Mouse (Mus musculus) colon, adult 2 months (tissue): ENCODE data around the gene Tmem204. TPM values are rescaled to one million over a fixed set of nuclear protein-coding genes. Genes with fewer than 3 reads are reported as not detected.

Experiments
- polyA plus RNA-seq: library from polyadenylated mRNA; depleted of rRNA; stranded (reverse); fragments of >200 nt; gene quantifications from 2 replicates; pipeline ENCODE4 v1.2.3, GENCODE M21; 2012; rRNA removed

Tmem204 gene
- polyA plus RNA-seq, result 22.1 and 24.6 TPM in 2 replicates

GRCm38 (mm10) chr17:25083444-25083931, at the start of gene Tmem204:
Tmem204 (minus strand) TSS chr17:25083591.

GRCm38 (mm10) chr17:25120406-25120805, 37.0 kb upstream of the Tmem204 start, which contains the start of gene Ptx4:
Ptx4 (plus strand) TSS chr17:25120760.

GRCm38 (mm10) chr17:25115664-25116432, 32.5 kb upstream of the Tmem204 start, which contains the start of gene Telo2:
Telo2 (minus strand) TSS chr17:25115967.

GRCm38 (mm10) chr17:25015655-25016291, 67.6 kb downstream of the Tmem204 start, which contains the start of the genes Cramp1l and Ift140:
Cramp1l (minus strand) TSS chr17:25015788.
Ift140 (plus strand) TSS chr17:25016085.

Other genes starting within 250 kb of the Tmem204 start
- gene Hagh, start 243.4 kb downstream of the Tmem204 start, polyA plus RNA-seq, result 165 and 180 TPM in 2 replicates
- 34.9 and 43.1 TPM in 2 replicates for gene Fahd1, start 233.2 kb downstream of the Tmem204 start, polyA plus RNA-seq
- gene Igfals, start 217.6 kb downstream of the Tmem204 start, polyA plus RNA-seq, result 4.1 and 4.8 TPM in 2 replicates
- gene Nubp2, start 197.2 kb downstream of the Tmem204 start, polyA plus RNA-seq, result 28.4 and 29.3 TPM in 2 replicates
- 112 and 128 TPM in 2 replicates for gene Spsb3, start 196.9 kb downstream of the Tmem204 start, polyA plus RNA-seq
- gene Eme2, start 188.5 kb downstream of the Tmem204 start, polyA plus RNA-seq, result 40.2 and 43.2 TPM in 2 replicates
- 233 and 246 TPM in 2 replicates for gene Mrps34, start 188.5 kb downstream of the Tmem204 start, polyA plus RNA-seq
- gene Nme3, start 187.1 kb downstream of the Tmem204 start, polyA plus RNA-seq, result 66.8 and 90.4 TPM in 2 replicates
- gene Mapk8ip3, start 146.6 kb downstream of the Tmem204 start, polyA plus RNA-seq, result 75.9 and 79.6 TPM in 2 replicates
- gene Jpt2, start 122.9 kb downstream of the Tmem204 start, polyA plus RNA-seq, result 11.4 and 19.2 TPM in 2 replicates
- 13.7 and 13.8 TPM in 2 replicates for gene Cramp1l, start 67.8 kb downstream of the Tmem204 start, polyA plus RNA-seq
- 9.6 and 10.6 TPM in 2 replicates for gene Ift140, start 67.5 kb downstream of the Tmem204 start, polyA plus RNA-seq
- gene Telo2, start 32.4 kb upstream of the Tmem204 start, polyA plus RNA-seq, result 14.7 and 16.1 TPM in 2 replicates
- gene Ptx4, start 37.2 kb upstream of the Tmem204 start, polyA plus RNA-seq, result 0.13 and 0.14 TPM in 2 replicates
- gene Clcn7, start 49.8 kb upstream of the Tmem204 start, polyA plus RNA-seq, result 24.7 and 25.7 TPM in 2 replicates
- not detected in 2 replicates for gene Ccdc154, start 78.9 kb upstream of the Tmem204 start, polyA plus RNA-seq
- 0.30 TPM in 1 of 2 replicates, not detected in the other for gene Gm38655, start 91.9 kb upstream of the Tmem204 start, polyA plus RNA-seq
- 13.6 and 15.0 TPM in 2 replicates for gene BC003965, start 101.0 kb upstream of the Tmem204 start, polyA plus RNA-seq
- 11.5 and 12.7 TPM in 2 replicates for gene Unkl, start 104.8 kb upstream of the Tmem204 start, polyA plus RNA-seq
- 26.5 and 30.4 TPM in 2 replicates for gene Gnptg, start 156.5 kb upstream of the Tmem204 start, polyA plus RNA-seq
- 13.5 and 16.3 TPM in 2 replicates for gene Tsr3, start 156.6 kb upstream of the Tmem204 start, polyA plus RNA-seq
- gene Baiap3, start 172.8 kb upstream of the Tmem204 start, polyA plus RNA-seq, result 11.4 and 13.3 TPM in 2 replicates
- 80.8 and 81.0 TPM in 2 replicates for gene Ube2i, start 191.0 kb upstream of the Tmem204 start, polyA plus RNA-seq
- gene Prss34, start 214.8 kb upstream of the Tmem204 start, polyA plus RNA-seq, result not detected in 2 replicates
- gene Prss28, start 225.1 kb upstream of the Tmem204 start, polyA plus RNA-seq, result not detected in 2 replicates
- not detected in 2 replicates for gene Prss29, start 235.1 kb upstream of the Tmem204 start, polyA plus RNA-seq